Mouse (Mus musculus) limb, embryonic 11.5 days (tissue): ENCODE results near the gene Rpusd4. TPM values are rescaled to one million over a fixed set of nuclear protein-coding genes. Genes with fewer than 3 reads are reported as not detected.

Experiments
- ATAC-seq: fragments of 200-750 bp; cut with Nextera tagmentation; 2 replicates; pipeline ENCODE4 v1.8.0; 2017; ENCODE audit warnings: low read depth; ENCODE audit not compliant: insufficient number of reproducible peaks, low FRiP score, low TSS enrichment
- DNase-seq: peaks from one replicate; pipeline ENCODE4 v3.0.0-alpha.2; 2015; ENCODE audit warnings: low spot score
- H3K27ac ChIP-seq: fragments of 300-500 bp; sonication (generic); replicated peaks from 2 replicates; pipeline ENCODE4 v1.5.1; 2014; ENCODE audit warnings: low read depth, mild to moderate bottlenecking, low read length
- H3K27me3 ChIP-seq: fragments of 300-500 bp; sonication (generic); 2 replicates; pipeline ENCODE4 v1.6.1; 2014; ENCODE audit warnings: mild to moderate bottlenecking, low read length, mixed read lengths; ENCODE audit not compliant: control insufficient read depth, insufficient read depth
- H3K36me3 ChIP-seq: fragments of 300-500 bp; sonication (generic); 2 replicates; pipeline ENCODE4 v1.6.1; 2014; ENCODE audit warnings: mild to moderate bottlenecking, low read length, moderate library complexity, mixed read lengths; ENCODE audit not compliant: control insufficient read depth, insufficient read depth
- H3K4me1 ChIP-seq: fragments of 300-500 bp; sonication (generic); 2 replicates; pipeline ENCODE4 v1.6.1; 2014; ENCODE audit warnings: low read length, mixed read lengths; ENCODE audit not compliant: control insufficient read depth, insufficient read depth
- H3K4me2 ChIP-seq: fragments of 300-500 bp; sonication (generic); 2 replicates; pipeline ENCODE4 v1.6.1; 2014; ENCODE audit warnings: low read depth, mild to moderate bottlenecking, moderate library complexity; ENCODE audit not compliant: severe bottlenecking
- H3K4me3 ChIP-seq: fragments of 300-500 bp; sonication (generic); 2 replicates; pipeline ENCODE4 v1.5.1; 2014; ENCODE audit warnings: low read depth, low read length
- H3K9ac ChIP-seq: fragments of 300-500 bp; sonication (generic); 2 replicates; pipeline ENCODE4 v1.6.1; 2014; ENCODE audit warnings: mild to moderate bottlenecking, low read length
- H3K9me3 ChIP-seq: fragments of 300-500 bp; sonication (generic); 2 replicates; pipeline ENCODE4 v1.6.1; 2016; ENCODE audit warnings: low read length; ENCODE audit not compliant: control insufficient read depth
- WGBS: fragments of 180-500 bp; shearing (Covaris S2); extraction: QIAGEN DNeasy Blood & Tissue Kit; methylation state at CpG from one replicate; pipeline ENCODE4 v1.1.7; 2014; 5-methylcytosine and 5-hydroxymethylcytosine counted together
- polyA plus RNA-seq: library from polyadenylated mRNA; unstranded; fragments of >200 nt; fragmentation: Nextera tagmentation; extraction: Ambion mirVana; gene quantifications from 2 replicates; pipeline ENCODE4 v1.2.1, GENCODE M21; 2014

The Rpusd4 gene
- polyA plus RNA-seq, 1 experiment from 2014 or later = 38.5 TPM

- peaks cover 44% of the 10 kb centered on the region for H3K4me1 ChIP-seq
- H3K4me2 ChIP-seq = no peak overlapping the region
- no peaks in the 10 kb centered on the region for H3K36me3 ChIP-seq
- ATAC-seq (0 out of 2 replicates have a peak, but pooled peaks have one; percentile 4), DNase-seq (no peak)
- WGBS = 32% methylated on average over 3 of the region's 3 CpGs
- H3K9me3 ChIP-seq = no peaks in the 10 kb centered on the region
- no peak overlapping the region for H3K4me3 ChIP-seq
- H3K27me3 ChIP-seq = no peaks in the 10 kb centered on the region
- peak overlapping the region; percentile 53; the same call in 1 of the 2 replicates for H3K27ac ChIP-seq
- H3K9ac ChIP-seq = 0 out of 2 replicates have a peak overlapping the region, but pooled peaks have one; percentile 0
Measured at GRCm38 (mm10) chr9:35316771-35317211, 49.1 kb downstream of the Rpusd4 start.

- Histone ChIP-seq H3K27me3 (no peaks in the 10 kb centered on the region), H3K9ac (0 out of 2 replicates have a peak overlapping the region, but pooled peaks have one; percentile 0)
Measured at GRCm38 (mm10) chr9:35317233-35317980, 49.7 kb downstream of the Rpusd4 start.

DNA sequence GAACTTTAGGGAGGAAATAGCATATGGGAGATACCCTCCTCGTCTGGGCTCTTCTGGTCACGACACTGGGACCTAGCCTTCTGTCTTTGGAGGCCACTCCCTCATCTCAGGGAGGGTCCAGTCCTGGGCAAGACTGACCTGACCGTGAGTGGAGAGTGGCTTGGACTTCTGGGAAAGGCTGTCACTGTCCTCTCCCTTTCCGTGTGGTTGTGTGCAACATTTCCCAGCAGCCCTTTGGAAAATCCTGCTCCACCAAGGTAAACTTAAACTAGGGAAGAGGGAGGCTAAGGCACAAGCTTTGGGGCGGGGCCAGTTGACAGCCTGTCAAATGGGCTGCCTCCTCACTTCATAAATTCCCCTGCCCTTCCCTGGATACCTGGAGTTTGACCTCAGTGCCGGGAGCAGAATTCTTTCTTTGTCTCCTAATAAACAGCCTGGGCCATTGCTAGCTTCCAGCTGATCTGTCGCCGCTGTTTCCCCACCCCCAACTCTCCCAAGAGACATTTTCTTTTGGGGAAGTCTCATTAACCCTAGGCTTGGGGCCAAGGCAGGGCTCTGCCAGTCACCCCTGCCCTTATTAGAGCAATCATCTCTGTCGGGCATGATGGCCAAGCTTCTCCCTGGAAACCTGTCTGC, 51.0 kb downstream of the Rpusd4 start:
- Histone ChIP-seq H3K27me3 (no peaks in the 10 kb centered on the region), H3K4me3 (no peak overlapping the region), H3K4me2 (peak overlapping the region; percentile 26; the same call in 1 of the 2 replicates), H3K27ac (peak overlapping the region; percentile 37; the same call in 1 of the 2 replicates), H3K36me3 (no peaks in the 10 kb centered on the region), H3K9me3 (no peaks in the 10 kb centered on the region), H3K9ac (no peak overlapping the region), H3K4me1 (peaks cover 38% of the 10 kb centered on the region)
- 7% methylated on average over 9 of the region's 9 CpGs for WGBS
- ATAC-seq (peak; percentile 40; the same call in 1 of the 2 replicates), DNase-seq (peak; percentile 81)

More at GRCm38 (mm10) chr9:35317233-35317980, 49.7 kb downstream of the Rpusd4 start:
- Histone ChIP-seq H3K4me1 (peaks cover 44% of the 10 kb centered on the region), H3K27ac (peak overlapping the region; percentile 53; the same call in 1 of the 2 replicates), H3K36me3 (no peaks in the 10 kb centered on the region), H3K4me3 (no peak overlapping the region), H3K4me2 (no peak overlapping the region), H3K9me3 (no peaks in the 10 kb centered on the region)
- WGBS = 23% methylated on average over 9 of the region's 9 CpGs
- 0 out of 2 replicates have a peak, but pooled peaks have one; percentile 38 for ATAC-seq
- DNase-seq = no peak

DNA sequence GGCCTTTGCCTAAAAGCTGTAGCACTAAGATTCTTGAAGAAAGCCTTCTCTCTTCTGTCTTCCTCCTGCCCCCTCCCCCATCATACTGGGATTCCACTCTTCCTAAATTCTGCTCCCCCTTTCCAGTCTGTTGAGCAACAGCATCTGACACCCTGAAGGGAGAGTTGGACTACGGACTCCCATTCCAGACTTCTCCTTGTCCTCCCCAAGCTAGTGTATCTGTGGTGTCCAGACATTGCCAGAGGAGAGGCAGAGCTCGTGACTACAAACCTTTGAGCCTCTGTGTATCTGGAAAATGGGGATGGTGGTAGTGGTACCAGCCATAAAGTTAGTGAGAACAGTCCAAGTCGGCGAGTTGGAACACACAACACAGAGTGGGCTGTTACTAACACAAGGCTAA, 52.6 kb downstream of the Rpusd4 start:
- Histone ChIP-seq H3K27me3 (no peaks in the 10 kb centered on the region), H3K4me2 (no peak overlapping the region), H3K4me1 (peaks cover 47% of the 10 kb centered on the region), H3K36me3 (no peaks in the 10 kb centered on the region), H3K9ac (no peak overlapping the region), H3K27ac (no peak overlapping the region), H3K4me3 (no peak overlapping the region), H3K9me3 (no peaks in the 10 kb centered on the region)
- 77% methylated on average over 4 of the region's 4 CpGs for WGBS
- DNase-seq = no peak
- ATAC-seq = no peak

DNA sequence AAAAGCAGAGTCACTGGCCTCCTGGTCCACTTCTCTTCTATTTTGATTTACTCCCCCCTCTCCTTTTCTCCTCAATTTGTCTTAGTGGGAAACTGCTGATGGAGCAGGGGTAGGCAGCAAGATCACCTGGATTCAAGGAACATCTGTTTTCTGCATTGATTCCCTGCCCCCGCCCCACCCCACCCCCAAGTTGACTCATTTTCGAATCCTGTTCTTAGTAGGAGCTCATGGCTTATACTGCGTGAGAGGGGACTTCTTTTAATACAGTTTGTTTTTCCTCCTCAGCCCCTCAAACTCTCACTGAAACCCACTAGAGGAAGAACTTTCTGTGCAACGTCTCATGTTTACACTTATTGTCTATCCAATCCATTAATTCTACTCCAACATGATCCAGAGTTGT, 56.3 kb downstream of the Rpusd4 start:
- no peak for ATAC-seq
- Histone ChIP-seq H3K4me1 (peaks cover 46% of the 10 kb centered on the region), H3K27ac (no peak overlapping the region; the same call in 1 of the 2 replicates), H3K9ac (no peak overlapping the region), H3K36me3 (no peaks in the 10 kb centered on the region), H3K4me2 (no peak overlapping the region), H3K9me3 (no peaks in the 10 kb centered on the region), H3K27me3 (no peaks in the 10 kb centered on the region), H3K4me3 (no peak overlapping the region)
- WGBS = 21% methylated on average over 4 of the region's 4 CpGs
- no peak for DNase-seq

GRCm38 (mm10) chr9:35324571-35324970, 56.9 kb downstream of the Rpusd4 start:
- no peak overlapping the region for H3K4me3 ChIP-seq
- H3K27ac ChIP-seq = no peak overlapping the region; the same call in 1 of the 2 replicates
- H3K4me1 ChIP-seq = peaks cover 47% of the 10 kb centered on the region
- 3% methylated on average over 2 of the region's 2 CpGs for WGBS
- no peaks in the 10 kb centered on the region for H3K27me3 ChIP-seq
- H3K4me2 ChIP-seq = no peak overlapping the region
- no peaks in the 10 kb centered on the region for H3K36me3 ChIP-seq
- DNase-seq = peak; percentile 80
- ATAC-seq = no peak
- no peak overlapping the region; the same call in 1 of the 2 replicates for H3K9ac ChIP-seq
- no peaks in the 10 kb centered on the region for H3K9me3 ChIP-seq

- no peaks in the 10 kb centered on the region for H3K27me3 ChIP-seq
- H3K4me3 ChIP-seq = no peak overlapping the region
- peak; percentile 88 for DNase-seq
- no peak overlapping the region for H3K4me2 ChIP-seq
- H3K9ac ChIP-seq = no peak overlapping the region
- ATAC-seq = peak; percentile 84
- H3K27ac ChIP-seq = peak overlapping the region; percentile 81
- H3K9me3 ChIP-seq = no peaks in the 10 kb centered on the region
- WGBS = 3% methylated on average over 7 of the region's 7 CpGs
- no peaks in the 10 kb centered on the region for H3K36me3 ChIP-seq
- H3K4me1 ChIP-seq = peaks cover 66% of the 10 kb centered on the region
Measured at GRCm38 (mm10) chr9:35326644-35327263, 59.1 kb downstream of the Rpusd4 start.
